Mouse (Mus musculus): ENCODE measurements around the gene Lrrc10b. TPM values are rescaled to one million over a fixed set of nuclear protein-coding genes. Genes with fewer than 3 reads are reported as not detected.

Lrrc10b gene
- polyA plus RNA-seq, 1 experiment from 2014 or later, result 0.91 TPM

DNA sequence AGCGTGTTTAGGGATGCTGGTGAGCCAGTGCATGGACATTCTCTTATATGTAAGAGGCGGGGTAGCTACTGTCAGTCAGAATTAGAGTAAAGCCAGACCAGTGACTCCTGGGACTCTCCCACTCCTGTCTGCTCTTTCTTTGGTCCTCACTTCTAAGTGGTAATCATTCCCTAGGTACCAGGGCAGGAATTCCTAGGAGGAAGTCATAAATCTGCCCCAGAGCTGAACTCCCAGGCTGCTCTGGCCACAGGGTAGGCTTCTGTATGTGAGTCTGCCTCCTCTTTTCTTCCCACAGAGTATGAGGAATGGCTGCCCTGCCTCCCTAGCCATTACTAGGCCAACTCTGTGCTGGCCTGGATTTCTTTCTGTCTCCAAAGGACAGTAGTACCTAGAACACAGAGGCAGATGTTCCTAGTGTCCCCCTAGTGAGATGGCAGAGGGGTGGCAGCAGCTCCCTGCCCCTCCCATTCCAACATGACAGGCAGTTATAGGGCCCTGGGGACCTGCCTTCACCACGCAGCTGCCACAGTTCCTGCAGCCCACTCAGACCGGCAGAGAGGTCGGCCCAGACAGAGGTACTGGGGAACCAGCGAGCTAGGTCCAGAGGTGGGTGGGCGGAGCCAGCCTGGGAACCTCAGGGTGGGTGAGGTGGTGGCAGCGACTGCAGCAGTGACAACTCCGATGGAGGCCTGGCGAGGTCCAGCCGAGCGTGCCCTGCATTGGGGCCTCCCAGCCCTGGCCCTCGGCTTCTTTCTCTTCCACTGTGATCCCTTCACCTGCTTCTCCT, 31.6 kb downstream of the Lrrc10b start:
- H3K27me3 ChIP-seq (replicated peaks), result peaks cover 3% of the 10 kb centered on the region; the same call in 1 of the 2 replicates
- H3K9me3 ChIP-seq, result no peaks in the 10 kb centered on the region
- no peaks in the 10 kb centered on the region for H3K36me3 ChIP-seq
- no peak overlapping the region for H3K9ac ChIP-seq
- H3K27ac ChIP-seq, result no peak overlapping the region
- no peak overlapping the region for H3K4me3 ChIP-seq (replicated peaks)
- no peak for ATAC-seq (ENCODE audit: insufficient read depth, low FRiP score, low read depth)
- peaks cover 43% of the 10 kb centered on the region for H3K4me1 ChIP-seq
- H3K4me2 ChIP-seq, result no peak overlapping the region
- 57% methylated on average over 13 of the region's 13 CpGs for WGBS

DNA sequence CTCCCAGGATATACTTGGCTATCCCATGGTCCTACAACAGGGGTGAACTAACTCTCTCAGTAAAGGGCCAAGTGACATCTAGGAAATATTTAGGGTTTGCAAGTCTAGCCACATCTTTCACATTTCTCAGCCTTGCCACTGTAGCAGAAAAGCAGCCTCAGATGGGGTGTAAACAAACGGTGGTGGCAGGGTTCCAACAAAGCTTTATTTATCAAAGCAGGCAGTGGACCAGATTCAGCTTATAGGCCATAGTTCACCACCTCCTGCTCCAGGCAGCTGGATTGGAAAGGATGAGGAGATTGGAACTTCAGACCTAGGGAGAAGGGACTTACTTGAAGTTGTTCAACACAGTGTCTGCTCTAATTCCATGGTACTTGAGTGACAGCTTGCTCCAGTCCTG, 32.5 kb downstream of the Lrrc10b start:
- Histone ChIP-seq H3K4me1 (peaks cover 34% of the 10 kb centered on the region), H3K4me2 (no peak overlapping the region), H3K9me3 (no peaks in the 10 kb centered on the region), H3K27ac (no peak overlapping the region), H3K27me3 (replicated peaks) (peaks cover 3% of the 10 kb centered on the region; the same call in 1 of the 2 replicates), H3K36me3 (no peaks in the 10 kb centered on the region), H3K9ac (no peak overlapping the region), H3K4me3 (replicated peaks) (no peak overlapping the region)
- WGBS, result 44% methylated on average over 1 of the region's 1 CpGs
- ATAC-seq (ENCODE audit: insufficient read depth, low FRiP score, low read depth), result no peak

DNA sequence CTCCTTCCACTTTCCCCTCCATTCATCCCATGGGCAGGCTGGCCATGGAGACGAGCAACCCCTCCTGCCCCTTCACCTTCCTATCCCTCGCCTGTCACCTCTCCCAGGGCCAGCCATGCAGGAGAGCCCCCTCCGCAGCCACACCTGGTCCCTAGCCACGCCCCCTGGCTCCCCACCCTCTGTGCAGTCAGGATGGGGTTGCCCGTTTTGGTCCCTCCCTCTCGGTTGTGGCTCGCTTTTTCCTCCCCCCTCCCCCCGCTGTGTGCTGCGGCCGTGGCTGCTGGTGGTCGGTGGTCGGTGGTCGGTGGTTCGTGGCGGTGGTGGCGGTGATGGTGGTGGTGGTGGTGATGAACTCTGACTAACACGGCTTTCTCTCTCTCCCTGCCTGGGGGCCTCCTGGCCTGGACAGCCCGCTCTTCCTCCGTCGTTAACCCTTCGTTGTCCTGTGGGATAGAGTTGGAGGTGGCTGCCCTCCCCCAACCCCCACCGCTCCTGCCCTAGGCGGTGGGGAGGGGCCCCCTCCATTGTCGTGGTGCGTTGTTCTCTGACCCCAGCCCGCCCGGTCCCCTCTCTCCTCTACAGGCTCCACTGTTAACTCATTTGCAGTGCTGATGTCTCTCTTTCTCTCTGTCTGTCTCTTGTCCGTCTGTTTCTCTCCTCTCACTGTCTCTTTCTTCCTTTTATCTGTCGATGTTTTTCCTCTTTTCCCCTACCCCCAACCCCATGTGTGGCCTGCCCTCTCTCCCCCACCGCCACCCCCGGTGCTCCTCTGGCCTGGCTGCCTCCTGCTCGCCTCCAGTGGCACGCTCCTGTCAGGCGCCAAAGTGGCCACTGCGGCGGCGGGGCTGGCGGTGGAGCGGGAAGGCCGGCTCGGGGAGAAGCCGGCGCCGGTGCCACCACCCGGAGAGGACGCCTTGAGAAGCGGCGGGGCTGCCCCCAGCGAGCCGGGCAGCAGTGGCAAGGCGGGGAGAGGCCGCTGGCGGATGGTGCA, 35.0 kb downstream of the Lrrc10b start:
- Histone ChIP-seq H3K4me3 (replicated peaks) (peak overlapping the region; percentile 23), H3K9ac (no peak overlapping the region), H3K27me3 (replicated peaks) (peaks cover 3% of the 10 kb centered on the region; the same call in 1 of the 2 replicates), H3K27ac (no peak overlapping the region), H3K4me2 (peak overlapping the region; percentile 58), H3K4me1 (peaks cover 31% of the 10 kb centered on the region), H3K9me3 (no peaks in the 10 kb centered on the region), H3K36me3 (no peaks in the 10 kb centered on the region)
- ATAC-seq (ENCODE audit: insufficient read depth, low FRiP score, low read depth), result no peak
- 7% methylated on average over 45 of the region's 53 CpGs for WGBS

DNA sequence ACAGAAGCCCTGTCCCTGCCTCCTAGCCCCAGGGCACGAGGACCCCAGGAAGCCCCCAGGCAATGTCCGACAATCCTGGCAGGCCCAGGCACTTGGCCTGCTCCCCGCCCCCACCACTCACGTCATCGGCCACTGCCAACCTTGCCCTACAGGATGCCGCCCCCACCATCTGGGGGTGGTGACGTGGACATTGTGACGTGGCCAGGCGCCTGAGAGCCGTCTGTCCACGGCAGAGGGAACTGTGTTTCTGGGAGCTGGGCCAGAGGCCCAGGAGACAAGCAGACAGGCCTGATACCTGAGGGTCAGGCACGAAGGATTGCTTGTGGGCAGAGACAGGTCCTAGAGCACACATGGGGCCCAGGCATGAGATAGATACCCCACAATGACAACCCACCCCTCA, 39.8 kb downstream of the Lrrc10b start:
- H3K27ac ChIP-seq, result no peak overlapping the region
- H3K4me2 ChIP-seq, result no peak overlapping the region
- H3K9ac ChIP-seq, result no peak overlapping the region
- H3K9me3 ChIP-seq, result no peaks in the 10 kb centered on the region
- no peaks in the 10 kb centered on the region; the same call in 1 of the 2 replicates for H3K27me3 ChIP-seq (replicated peaks)
- H3K4me1 ChIP-seq, result peaks cover 24% of the 10 kb centered on the region
- H3K36me3 ChIP-seq, result no peaks in the 10 kb centered on the region
- no peak overlapping the region for H3K4me3 ChIP-seq (replicated peaks)
- ATAC-seq (ENCODE audit: insufficient read depth, low FRiP score, low read depth), result no peak
- 72% methylated on average over 12 of the region's 12 CpGs for WGBS

DNA sequence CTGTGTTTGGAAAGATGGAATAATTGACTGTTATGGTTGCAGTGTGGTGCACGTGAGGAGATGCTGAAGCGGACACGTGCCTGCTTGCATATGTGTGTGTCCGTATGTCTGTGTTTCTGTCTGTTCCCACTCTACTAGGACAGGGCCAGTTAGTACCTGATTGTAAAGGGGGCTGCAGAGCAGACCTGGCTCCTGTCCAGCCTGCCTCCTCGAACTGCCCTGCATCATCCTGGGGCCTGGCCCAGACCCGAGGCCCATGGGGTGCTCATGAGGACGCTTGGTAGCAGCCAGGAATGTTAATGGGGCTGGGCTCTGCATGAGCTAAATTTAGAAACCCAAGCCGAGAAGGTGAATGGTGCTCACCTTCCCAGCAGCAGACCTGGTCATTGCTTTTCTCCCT, 40.4 kb downstream of the Lrrc10b start:
- Histone ChIP-seq H3K27ac (no peak overlapping the region), H3K4me3 (replicated peaks) (no peak overlapping the region), H3K9ac (no peak overlapping the region), H3K4me2 (no peak overlapping the region), H3K27me3 (replicated peaks) (no peaks in the 10 kb centered on the region; the same call in 1 of the 2 replicates), H3K36me3 (no peaks in the 10 kb centered on the region), H3K4me1 (peaks cover 19% of the 10 kb centered on the region), H3K9me3 (no peaks in the 10 kb centered on the region)
- WGBS, result 54% methylated on average over 8 of the region's 8 CpGs
- ATAC-seq (ENCODE audit: insufficient read depth, low FRiP score, low read depth), result no peak

DNA sequence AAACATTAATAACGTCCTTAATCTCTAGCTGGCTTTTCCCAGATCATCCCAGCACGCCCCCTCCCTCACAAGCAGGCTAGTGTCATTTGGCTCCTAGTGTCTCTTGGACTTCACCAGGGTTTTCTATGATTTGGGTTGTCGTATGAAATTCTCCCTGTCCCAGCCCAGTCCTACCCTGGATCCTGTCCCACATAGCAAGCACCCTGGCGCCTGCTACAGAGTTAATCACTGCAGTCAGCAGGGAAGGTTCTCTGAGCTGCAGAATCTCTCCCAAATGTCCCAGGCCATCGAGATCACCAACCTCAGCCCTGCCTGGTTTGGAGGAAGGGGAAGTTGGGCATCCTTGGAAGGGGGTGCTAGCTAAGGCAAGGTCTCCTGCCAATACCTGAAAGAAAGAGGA, 41.8 kb downstream of the Lrrc10b start:
- WGBS, result 69% methylated on average over 5 of the region's 5 CpGs
- no peaks in the 10 kb centered on the region for H3K9me3 ChIP-seq
- H3K36me3 ChIP-seq, result no peaks in the 10 kb centered on the region
- peaks cover 17% of the 10 kb centered on the region; the same call in 1 of the 2 replicates for H3K4me1 ChIP-seq
- H3K27ac ChIP-seq, result no peak overlapping the region
- H3K27me3 ChIP-seq (replicated peaks), result no peaks in the 10 kb centered on the region
- ATAC-seq (ENCODE audit: insufficient read depth, low FRiP score, low read depth), result no peak
- no peak overlapping the region for H3K4me2 ChIP-seq
- no peak overlapping the region for H3K9ac ChIP-seq
- H3K4me3 ChIP-seq (replicated peaks), result no peak overlapping the region

DNA sequence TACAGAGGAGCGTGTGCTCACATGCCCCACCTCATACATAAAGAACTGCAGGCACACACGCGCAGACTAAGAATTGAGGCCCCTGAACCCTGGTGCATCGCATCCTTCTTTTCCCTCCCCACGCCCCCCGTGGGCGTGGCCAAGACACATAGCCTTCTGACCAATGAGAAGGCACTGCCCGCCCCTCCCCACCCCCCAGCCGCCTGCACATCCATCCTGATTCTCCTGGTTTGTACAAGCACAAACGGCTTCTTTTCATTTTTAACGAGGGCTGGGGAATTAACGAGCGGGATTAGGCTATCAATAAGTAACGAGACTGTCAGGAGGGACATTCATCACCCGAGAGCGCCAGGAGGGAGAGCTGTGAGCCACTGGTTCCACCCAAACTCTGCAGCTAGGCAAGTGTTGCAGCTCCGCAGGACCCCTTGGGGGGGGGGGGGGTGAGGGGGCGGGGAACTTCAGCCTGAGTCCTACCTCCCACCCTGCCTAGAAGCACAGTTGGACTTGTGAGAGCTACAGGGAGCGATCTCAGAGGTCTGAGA, 43.5 kb downstream of the Lrrc10b start:
- Histone ChIP-seq H3K27me3 (replicated peaks) (no peaks in the 10 kb centered on the region), H3K9ac (no peak overlapping the region), H3K4me3 (replicated peaks) (peak overlapping the region; percentile 25), H3K4me2 (peak overlapping the region; percentile 50), H3K4me1 (peaks cover 17% of the 10 kb centered on the region; the same call in 1 of the 2 replicates), H3K36me3 (no peaks in the 10 kb centered on the region), H3K9me3 (no peaks in the 10 kb centered on the region), H3K27ac (no peak overlapping the region)
- WGBS, result 0% methylated on average over 17 of the region's 19 CpGs
- ATAC-seq (ENCODE audit: insufficient read depth, low FRiP score, low read depth), result peak; percentile 42; the same call in 1 of the 2 replicates

Other genes with a start within 250 kb of the Lrrc10b start
- 17.5 and 17.8 TPM in 2 replicates for gene Myrf, start 216.7 kb downstream of the Lrrc10b start, polyA plus RNA-seq (2015; fragmentation: Nextera tagmentation; extraction: Ambion mirVana)
- gene Dagla, start 152.6 kb downstream of the Lrrc10b start, polyA plus RNA-seq (2015; fragmentation: Nextera tagmentation; extraction: Ambion mirVana), result 3.3 and 3.7 TPM in 2 replicates
- gene Syt7, start 68.4 kb downstream of the Lrrc10b start, polyA plus RNA-seq (2015; fragmentation: Nextera tagmentation; extraction: Ambion mirVana), result 2.6 and 3.3 TPM in 2 replicates
- 0.19 and 0.22 TPM in 2 replicates for gene Ppp1r32, start 25.5 kb upstream of the Lrrc10b start, polyA plus RNA-seq (2015; fragmentation: Nextera tagmentation; extraction: Ambion mirVana)
- gene Cpsf7, start 67.8 kb upstream of the Lrrc10b start, polyA plus RNA-seq (2015; fragmentation: Nextera tagmentation; extraction: Ambion mirVana), result 30.8 and 37.7 TPM in 2 replicates
- 52.4 and 55.3 TPM in 2 replicates for gene Sdhaf2, start 68.7 kb upstream of the Lrrc10b start, polyA plus RNA-seq (2015; fragmentation: Nextera tagmentation; extraction: Ambion mirVana)
- gene Tmem216, start 98.8 kb upstream of the Lrrc10b start, polyA plus RNA-seq (2015; fragmentation: Nextera tagmentation; extraction: Ambion mirVana), result 36.0 and 36.6 TPM in 2 replicates
- gene Cyb561a3, start 119.7 kb upstream of the Lrrc10b start, polyA plus RNA-seq (2015; fragmentation: Nextera tagmentation; extraction: Ambion mirVana), result 18.9 and 19.6 TPM in 2 replicates
- 28.4 and 29.4 TPM in 2 replicates for gene Tmem138, start 119.9 kb upstream of the Lrrc10b start, polyA plus RNA-seq (2015; fragmentation: Nextera tagmentation; extraction: Ambion mirVana)
- 301 and 305 TPM in 2 replicates for gene Ddb1, start 147.9 kb upstream of the Lrrc10b start, polyA plus RNA-seq (2015; fragmentation: Nextera tagmentation; extraction: Ambion mirVana)
- 20.3 and 21.8 TPM in 2 replicates for gene Tkfc, start 148.2 kb upstream of the Lrrc10b start, polyA plus RNA-seq (2015; fragmentation: Nextera tagmentation; extraction: Ambion mirVana)
- 2.3 and 3.2 TPM in 2 replicates for gene Vwce, start 176.7 kb upstream of the Lrrc10b start, polyA plus RNA-seq (2015; fragmentation: Nextera tagmentation; extraction: Ambion mirVana)
- 28.0 and 59.2 TPM in 2 replicates for gene Pga5, start 220.6 kb upstream of the Lrrc10b start, polyA plus RNA-seq (2015; fragmentation: Nextera tagmentation; extraction: Ambion mirVana)
- gene Vps37c, start 231.3 kb upstream of the Lrrc10b start, polyA plus RNA-seq (2015; fragmentation: Nextera tagmentation; extraction: Ambion mirVana), result 34.0 and 40.2 TPM in 2 replicates

All from stomach, embryonic 15.5 days (tissue).